Mouse (Mus musculus) intestine, embryonic 14.5 days (tissue): ENCODE results near the gene Ccdc142. TPM values are rescaled to one million over a fixed set of nuclear protein-coding genes. Genes with fewer than 3 reads are reported as not detected.

Source experiments
- ATAC-seq: fragments of 200-750 bp; cut with Nextera tagmentation; replicated peaks from 2 replicates; pipeline ENCODE4 v1.8.0; 2017; ENCODE audit warnings: low read depth, moderate number of reproducible peaks, moderate TSS enrichment, moderate library complexity; ENCODE audit not compliant: low FRiP score, low TSS enrichment
- DNase-seq: peaks from one replicate; pipeline ENCODE4 v3.0.0-alpha.2; 2018; ENCODE audit warnings: low spot score
- H3K27ac ChIP-seq: fragments of 300-500 bp; sonication (generic); 2 replicates; pipeline ENCODE4 v1.5.1; 2014; ENCODE audit warnings: low read depth, mild to moderate bottlenecking, control low read depth
- H3K27me3 ChIP-seq: fragments of 300-500 bp; sonication (generic); replicated peaks from 2 replicates; pipeline ENCODE4 v1.6.1; 2014; ENCODE audit warnings: low read length, control low read depth; ENCODE audit not compliant: control insufficient read depth, insufficient read depth
- H3K36me3 ChIP-seq: fragments of 300-500 bp; sonication (generic); 2 replicates; pipeline ENCODE4 v1.6.1; 2014; ENCODE audit warnings: low read length, control low read depth; ENCODE audit not compliant: control insufficient read depth, insufficient read depth
- H3K4me1 ChIP-seq: fragments of 300-500 bp; sonication (generic); replicated peaks from 2 replicates; pipeline ENCODE4 v1.6.1; 2014; ENCODE audit warnings: low read length, control low read depth, mixed read lengths; ENCODE audit not compliant: control insufficient read depth, insufficient read depth
- H3K4me2 ChIP-seq: fragments of 300-500 bp; sonication (generic); 2 replicates; pipeline ENCODE4 v1.6.1; 2014; ENCODE audit warnings: low read length
- H3K4me3 ChIP-seq: fragments of 300-500 bp; sonication (generic); 2 replicates; pipeline ENCODE4 v1.5.1; 2014; ENCODE audit warnings: low read depth, low read length, control low read depth, mixed read lengths
- H3K9ac ChIP-seq: fragments of 300-500 bp; sonication (generic); 2 replicates; pipeline ENCODE4 v1.6.1; 2014; ENCODE audit warnings: mild to moderate bottlenecking, low read length
- H3K9me3 ChIP-seq: fragments of 300-500 bp; sonication (generic); 2 replicates; pipeline ENCODE4 v1.6.1; 2016; ENCODE audit warnings: low read length, control low read depth; ENCODE audit not compliant: control insufficient read depth
- WGBS: fragments of 180-500 bp; shearing (Covaris S2); extraction: QIAGEN DNeasy Blood & Tissue Kit; methylation state at CpG from one replicate; pipeline ENCODE4 v1.1.7; 2014; 5-methylcytosine and 5-hydroxymethylcytosine counted together
- polyA plus RNA-seq: library from polyadenylated mRNA; unstranded; fragments of >200 nt; fragmentation: Nextera tagmentation; extraction: Ambion mirVana; gene quantifications from 2 replicates; pipeline ENCODE4 v1.2.1, GENCODE M21; 2014

Ccdc142 gene
- polyA plus RNA-seq, 1 experiment from 2014 or later: 2.9 TPM

DNA sequence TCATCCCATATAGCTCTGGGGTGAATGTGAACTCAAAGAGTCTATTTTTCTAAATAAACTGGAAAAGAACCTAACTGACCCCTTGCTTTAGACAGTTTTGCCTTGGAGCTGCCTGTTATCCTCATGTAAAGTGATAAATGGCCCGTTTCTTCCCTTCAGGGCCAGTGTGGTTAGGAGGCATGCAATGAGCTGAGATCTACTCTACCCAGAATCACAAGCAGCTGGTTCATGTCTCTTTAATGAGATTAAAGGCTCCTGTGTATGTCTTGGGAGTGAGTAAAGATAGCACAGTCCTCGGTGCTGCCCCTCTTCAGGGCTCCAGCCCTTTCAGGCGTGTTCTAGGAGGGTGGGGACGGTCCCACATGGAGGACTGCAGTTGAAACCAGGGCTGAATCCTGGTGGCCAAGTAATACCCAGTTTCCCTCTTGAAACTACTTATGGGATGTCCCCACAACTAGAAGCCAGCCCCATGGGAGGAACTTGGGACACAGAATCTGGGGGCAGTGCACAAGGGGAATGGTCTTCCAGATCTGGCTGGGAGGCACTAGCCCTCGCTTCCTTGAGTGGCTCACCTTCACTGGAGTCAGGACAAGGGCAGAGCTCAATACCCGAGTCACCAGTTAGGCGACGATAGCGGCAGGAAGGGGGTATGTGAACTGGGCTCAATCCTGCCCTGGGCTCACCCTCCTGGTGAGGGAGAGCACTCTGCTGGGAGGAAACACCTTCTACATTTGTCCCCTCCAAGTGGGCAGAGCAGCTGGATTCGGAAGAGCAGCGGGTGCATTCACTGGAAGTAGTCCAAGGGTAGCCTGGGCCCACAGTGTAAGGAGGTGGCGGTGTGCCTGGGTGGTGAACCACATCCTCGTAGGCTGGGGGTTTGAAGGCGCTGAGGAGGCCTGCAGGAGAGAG lies 17.7 kb downstream of the Ccdc142 start:
- no peak for ATAC-seq
- H3K27ac ChIP-seq: no peak overlapping the region
- H3K4me1 ChIP-seq: peaks cover 39% of the 10 kb centered on the region
- H3K27me3 ChIP-seq: no peaks in the 10 kb centered on the region
- no peak overlapping the region for H3K4me2 ChIP-seq
- H3K36me3 ChIP-seq: peaks cover 31% of the 10 kb centered on the region
- no peaks in the 10 kb centered on the region for H3K9me3 ChIP-seq
- no peak for DNase-seq
- no peak overlapping the region for H3K9ac ChIP-seq
- no peak overlapping the region for H3K4me3 ChIP-seq
- WGBS: 82% methylated on average over 14 of the region's 14 CpGs

DNA sequence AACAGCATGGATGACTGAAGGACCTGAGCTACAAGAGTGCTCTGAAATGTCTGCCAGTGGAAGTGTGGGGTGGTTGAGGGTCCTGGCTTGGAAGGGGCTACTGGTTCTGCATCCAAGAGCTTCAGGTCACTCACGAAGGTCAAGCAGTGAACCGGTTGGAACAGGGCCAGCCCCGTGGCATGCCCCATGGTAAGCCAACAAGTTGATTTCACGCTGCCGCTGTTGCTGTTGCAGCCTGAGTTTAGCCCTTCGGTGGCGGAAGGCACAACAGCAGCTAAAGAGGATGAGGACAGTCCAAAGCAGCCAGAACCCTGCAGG lies 18.3 kb downstream of the Ccdc142 start:
- Histone ChIP-seq H3K4me3 (peak overlapping the region; percentile 82; the same call in 1 of the 2 replicates), H3K9me3 (no peaks in the 10 kb centered on the region), H3K27ac (peak overlapping the region; percentile 38; the same call in 1 of the 2 replicates), H3K4me2 (no peak overlapping the region; the same call in 1 of the 2 replicates), H3K4me1 (peaks cover 40% of the 10 kb centered on the region), H3K27me3 (no peaks in the 10 kb centered on the region), H3K36me3 (peaks cover 31% of the 10 kb centered on the region), H3K9ac (no peak overlapping the region)
- DNase-seq (no peak), ATAC-seq (no peak)
- WGBS: 81% methylated on average over 7 of the region's 7 CpGs

DNA sequence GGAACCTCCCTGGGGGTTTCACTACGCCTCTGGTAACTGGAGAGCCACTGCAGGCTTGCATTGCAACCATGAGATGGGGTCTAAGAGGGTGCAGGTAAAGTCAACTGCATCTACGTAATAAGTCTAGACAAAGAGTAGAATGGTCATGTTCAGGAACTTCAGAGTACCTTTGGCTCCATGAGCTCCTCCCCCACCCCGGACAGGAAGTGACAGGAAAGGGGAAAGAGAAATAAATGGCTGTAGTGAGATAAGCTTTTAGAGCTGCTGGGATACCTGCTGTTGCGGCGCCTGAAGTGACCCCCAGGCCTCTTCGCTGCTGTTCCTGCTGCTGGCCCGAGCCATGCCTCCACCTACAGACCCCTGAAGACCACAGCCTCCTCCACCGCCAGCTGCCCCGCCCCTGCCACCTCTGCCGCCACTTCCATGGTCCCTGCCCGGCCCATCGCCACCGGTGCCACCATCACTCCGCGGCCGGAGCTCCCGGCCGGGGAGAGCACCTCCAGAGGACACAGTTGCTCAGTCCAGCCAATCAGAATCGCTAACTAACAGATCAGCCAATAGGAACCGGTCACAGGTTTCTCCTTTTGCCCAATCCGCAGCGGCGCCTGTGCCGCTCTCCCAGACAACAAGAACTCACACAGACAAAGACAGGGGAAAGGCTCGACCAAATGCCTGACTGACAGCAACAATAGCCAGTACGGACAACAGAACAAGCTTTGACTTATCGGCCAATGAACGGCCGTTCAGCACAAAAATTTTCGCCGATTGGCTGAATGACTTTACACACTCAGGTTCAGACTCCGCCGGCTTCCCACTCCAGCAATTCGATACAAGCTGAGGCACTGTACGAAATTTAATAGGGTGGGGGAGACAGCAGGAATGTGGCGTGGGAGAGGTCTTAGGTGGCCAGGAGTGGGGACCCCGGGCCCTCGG lies 19.8 kb downstream of the Ccdc142 start, which contains the start of gene Wbp1:
TSS of gene Wbp1 (minus strand) at position 630 of the 933 bp plus-strand sequence.
- no peaks in the 10 kb centered on the region for H3K27me3 ChIP-seq
- H3K4me2 ChIP-seq: peak within 1 kb of the TSS; percentile 96
- H3K9ac ChIP-seq: peak within 1 kb of the TSS; percentile 88
- peaks cover 35% of the 10 kb centered on the region; the same call in 1 of the 2 replicates for H3K4me1 ChIP-seq
- ATAC-seq: peak; percentile 93
- under 1% methylated on average over 38 of the region's 38 CpGs for WGBS
- peak; percentile 94 for DNase-seq
- peak within 1 kb of the TSS; percentile 94 for H3K27ac ChIP-seq
- no peaks in the 10 kb centered on the region for H3K9me3 ChIP-seq
- H3K4me3 ChIP-seq: peak within 1 kb of the TSS; percentile 82
- peaks cover 31% of the 10 kb centered on the region for H3K36me3 ChIP-seq

GRCm38 (mm10) chr6:83121863-83122710 lies 20.7 kb downstream of the Ccdc142 start:
- peak; percentile 0; the same call in 1 of the 2 replicates for ATAC-seq

GRCm38 (mm10) chr6:83122961-83123360 lies 21.6 kb downstream of the Ccdc142 start:
- Histone ChIP-seq H3K27ac (no peak overlapping the region), H3K4me2 (peak overlapping the region; percentile 96), H3K36me3 (peaks cover 17% of the 10 kb centered on the region), H3K4me3 (no peak overlapping the region), H3K9me3 (no peaks in the 10 kb centered on the region), H3K27me3 (no peaks in the 10 kb centered on the region), H3K4me1 (peaks cover 29% of the 10 kb centered on the region; the same call in 1 of the 2 replicates), H3K9ac (peak overlapping the region; percentile 75; the same call in 1 of the 2 replicates)
- ATAC-seq: no peak
- WGBS: 87% methylated on average over 5 of the region's 5 CpGs
- no peak for DNase-seq

More at GRCm38 (mm10) chr6:83121863-83122710, 20.7 kb downstream of the Ccdc142 start:
- peak overlapping the region; percentile 96 for H3K4me2 ChIP-seq
- 2% methylated on average over 44 of the region's 52 CpGs for WGBS
- no peaks in the 10 kb centered on the region for H3K27me3 ChIP-seq
- peak overlapping the region; percentile 82 for H3K4me3 ChIP-seq
- peak overlapping the region; percentile 75 for H3K9ac ChIP-seq
- peak overlapping the region; percentile 94 for H3K27ac ChIP-seq
- H3K36me3 ChIP-seq: peaks cover 25% of the 10 kb centered on the region
- no peak for DNase-seq
- H3K4me1 ChIP-seq: peaks cover 29% of the 10 kb centered on the region; the same call in 1 of the 2 replicates
- no peaks in the 10 kb centered on the region for H3K9me3 ChIP-seq

DNA sequence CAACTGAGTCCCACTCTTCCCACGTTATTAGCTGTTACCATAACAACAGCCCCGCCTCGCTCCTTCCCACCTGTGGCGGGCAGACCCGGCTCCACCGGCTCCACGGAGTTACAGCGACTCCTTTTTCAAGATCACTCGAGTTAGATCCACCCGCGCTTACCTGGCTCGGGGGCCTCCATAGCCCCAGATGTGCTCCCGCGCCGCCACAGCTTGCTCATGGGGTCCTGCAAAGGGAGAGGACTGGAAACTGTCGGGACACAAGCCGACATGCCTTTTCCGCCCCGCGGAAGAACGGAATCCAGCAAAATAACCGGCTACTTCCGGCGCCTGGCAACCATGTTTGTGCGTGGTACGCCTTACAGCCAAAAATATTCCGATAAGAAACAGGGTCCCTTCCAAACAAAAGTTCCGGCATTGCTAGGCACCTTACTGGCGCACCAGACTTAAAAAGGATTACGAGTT lies 23.5 kb downstream of the Ccdc142 start:
- Histone ChIP-seq H3K27ac (peak overlapping the region; percentile 16; the same call in 1 of the 2 replicates), H3K9ac (peak overlapping the region; percentile 50), H3K4me1 (peaks cover 26% of the 10 kb centered on the region; the same call in 1 of the 2 replicates), H3K4me3 (peak overlapping the region; percentile 67), H3K4me2 (peak overlapping the region; percentile 84), H3K27me3 (no peaks in the 10 kb centered on the region), H3K9me3 (no peaks in the 10 kb centered on the region), H3K36me3 (no peaks in the 10 kb centered on the region)
- WGBS: under 1% methylated on average over 30 of the region's 30 CpGs
- ATAC-seq (0 out of 2 replicates have a peak, but pooled peaks have one; percentile 12), DNase-seq (peak; percentile 96)

DNA sequence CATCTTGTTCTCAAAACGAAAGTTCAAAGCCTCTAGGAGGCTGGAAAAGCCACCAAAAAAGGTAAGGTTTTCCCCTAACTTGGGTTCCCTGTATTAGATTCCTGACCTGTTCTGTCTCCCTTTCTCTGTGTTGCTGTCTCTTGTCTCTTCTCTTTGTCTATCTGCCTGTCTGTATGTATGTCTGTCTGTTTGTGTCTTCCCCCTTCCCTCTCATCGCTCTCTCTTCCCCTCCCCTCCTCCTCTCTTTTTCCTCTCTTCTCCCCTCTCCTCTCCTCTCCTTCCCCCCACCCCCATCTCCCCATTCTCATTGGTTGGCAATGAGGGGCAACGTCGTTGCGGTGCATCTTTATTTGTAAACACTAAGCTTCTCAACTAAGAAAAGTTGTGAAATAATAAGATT lies 23.9 kb downstream of the Ccdc142 start, which contains the start of gene Ino80b:
TSS of gene Ino80b (minus strand) at position 101 of the 400 bp plus-strand sequence.
- H3K36me3 ChIP-seq: no peaks in the 10 kb centered on the region
- 17% methylated on average over 5 of the region's 5 CpGs for WGBS
- ATAC-seq (no peak), DNase-seq (no peak)
- peaks cover 22% of the 10 kb centered on the region; the same call in 1 of the 2 replicates for H3K4me1 ChIP-seq
- H3K9me3 ChIP-seq: no peaks in the 10 kb centered on the region
- H3K4me3 ChIP-seq: peak within 1 kb of the TSS; percentile 67
- no peaks in the 10 kb centered on the region for H3K27me3 ChIP-seq
- peak within 1 kb of the TSS; percentile 16; the same call in 1 of the 2 replicates for H3K27ac ChIP-seq
- H3K4me2 ChIP-seq: peak within 1 kb of the TSS; percentile 84
- peak within 1 kb of the TSS; percentile 50 for H3K9ac ChIP-seq
